Mouse (Mus musculus): Measurements from ENCODE around the gene 1700125H20Rik. TPM values are rescaled to one million over a fixed set of nuclear protein-coding genes. Genes with fewer than 3 reads are reported as not detected.

Gene 1700125H20Rik
- polyA plus RNA-seq, 1 experiment from 2014 or later: 0.65 TPM

GRCm38 (mm10) chr11:85190741-85191140 lies 20.5 kb downstream of the 1700125H20Rik start:
- Histone ChIP-seq H3K27me3 (no peaks in the 10 kb centered on the region), H3K4me2 (no peak overlapping the region), H3K4me1 (no peaks in the 10 kb centered on the region), H3K9me3 (no peaks in the 10 kb centered on the region), H3K9ac (no peak overlapping the region), H3K27ac (no peak overlapping the region), H3K4me3 (no peak overlapping the region), H3K36me3 (peaks cover 69% of the 10 kb centered on the region)
- ATAC-seq (ENCODE audit: insufficient number of reproducible peaks, insufficient read depth, low FRiP score, low TSS enrichment, low read depth): no peak
- 92% methylated on average over 12 of the region's 12 CpGs for WGBS

GRCm38 (mm10) chr11:85194206-85194605 lies 24.0 kb downstream of the 1700125H20Rik start:
- Histone ChIP-seq H3K4me3 (no peak overlapping the region), H3K27ac (no peak overlapping the region)
- 94% methylated on average over 11 of the region's 11 CpGs for WGBS

GRCm38 (mm10) chr11:85196046-85196445 lies 25.8 kb downstream of the 1700125H20Rik start:
- Histone ChIP-seq H3K36me3 (peaks cover 88% of the 10 kb centered on the region), H3K4me3 (no peak overlapping the region), H3K9me3 (no peaks in the 10 kb centered on the region), H3K9ac (no peak overlapping the region), H3K4me1 (no peaks in the 10 kb centered on the region), H3K27ac (no peak overlapping the region), H3K4me2 (no peak overlapping the region), H3K27me3 (no peaks in the 10 kb centered on the region)
- WGBS: 92% methylated on average over 9 of the region's 9 CpGs
- ATAC-seq (ENCODE audit: insufficient number of reproducible peaks, insufficient read depth, low FRiP score, low TSS enrichment, low read depth): no peak

More at GRCm38 (mm10) chr11:85194206-85194605, 24.0 kb downstream of the 1700125H20Rik start:
- no peak overlapping the region for H3K9ac ChIP-seq
- no peak overlapping the region for H3K4me2 ChIP-seq
- H3K9me3 ChIP-seq: no peaks in the 10 kb centered on the region
- H3K36me3 ChIP-seq: peaks cover 88% of the 10 kb centered on the region
- H3K27me3 ChIP-seq: no peaks in the 10 kb centered on the region
- no peak for ATAC-seq (ENCODE audit: insufficient number of reproducible peaks, insufficient read depth, low FRiP score, low TSS enrichment, low read depth)
- no peaks in the 10 kb centered on the region for H3K4me1 ChIP-seq

GRCm38 (mm10) chr11:85198906-85199305 lies 28.7 kb downstream of the 1700125H20Rik start:
- Histone ChIP-seq H3K27me3 (no peaks in the 10 kb centered on the region), H3K27ac (no peak overlapping the region), H3K9me3 (no peaks in the 10 kb centered on the region), H3K36me3 (peaks cover 91% of the 10 kb centered on the region), H3K4me3 (no peak overlapping the region), H3K4me1 (no peaks in the 10 kb centered on the region), H3K4me2 (no peak overlapping the region), H3K9ac (no peak overlapping the region)
- WGBS: 83% methylated on average over 2 of the region's 2 CpGs
- no peak for ATAC-seq (ENCODE audit: insufficient number of reproducible peaks, insufficient read depth, low FRiP score, low TSS enrichment, low read depth)

- no peak for ATAC-seq (ENCODE audit: insufficient number of reproducible peaks, insufficient read depth, low FRiP score, low TSS enrichment, low read depth)
- Histone ChIP-seq H3K4me2 (no peak overlapping the region), H3K9me3 (no peaks in the 10 kb centered on the region), H3K4me3 (no peak overlapping the region), H3K9ac (no peak overlapping the region), H3K27ac (no peak overlapping the region), H3K36me3 (peaks cover 83% of the 10 kb centered on the region), H3K27me3 (no peaks in the 10 kb centered on the region), H3K4me1 (no peaks in the 10 kb centered on the region)
Observed at GRCm38 (mm10) chr11:85206231-85206630, 36.0 kb downstream of the 1700125H20Rik start.

GRCm38 (mm10) chr11:85211151-85211550 lies 40.9 kb downstream of the 1700125H20Rik start:
- H3K27me3 ChIP-seq: no peaks in the 10 kb centered on the region
- no peaks in the 10 kb centered on the region for H3K9me3 ChIP-seq
- ATAC-seq (ENCODE audit: insufficient number of reproducible peaks, insufficient read depth, low FRiP score, low TSS enrichment, low read depth): no peak
- no peak overlapping the region for H3K27ac ChIP-seq
- H3K36me3 ChIP-seq: peaks cover 90% of the 10 kb centered on the region
- no peaks in the 10 kb centered on the region for H3K4me1 ChIP-seq
- H3K9ac ChIP-seq: no peak overlapping the region
- 94% methylated on average over 2 of the region's 2 CpGs for WGBS
- no peak overlapping the region for H3K4me2 ChIP-seq
- H3K4me3 ChIP-seq: no peak overlapping the region

- 94% methylated on average over 2 of the region's 2 CpGs for WGBS
- H3K27ac ChIP-seq: no peak overlapping the region
- H3K27me3 ChIP-seq: no peaks in the 10 kb centered on the region
- no peak overlapping the region for H3K4me2 ChIP-seq
- no peak for ATAC-seq (ENCODE audit: insufficient number of reproducible peaks, insufficient read depth, low FRiP score, low TSS enrichment, low read depth)
- H3K9me3 ChIP-seq: no peaks in the 10 kb centered on the region
- H3K4me1 ChIP-seq: 0 out of 2 replicates have a peak, but pooled peaks cover 5% of the 10 kb centered on the region
- no peak overlapping the region for H3K9ac ChIP-seq
- H3K36me3 ChIP-seq: peaks cover 71% of the 10 kb centered on the region
- H3K4me3 ChIP-seq: no peak overlapping the region
Observed at GRCm38 (mm10) chr11:85213215-85213614, 43.0 kb downstream of the 1700125H20Rik start.

GRCm38 (mm10) chr11:85214679-85215078 lies 44.5 kb downstream of the 1700125H20Rik start:
- Histone ChIP-seq H3K36me3 (peaks cover 60% of the 10 kb centered on the region), H3K27ac (no peak overlapping the region), H3K27me3 (no peaks in the 10 kb centered on the region), H3K9me3 (no peaks in the 10 kb centered on the region), H3K4me3 (no peak overlapping the region), H3K9ac (no peak overlapping the region), H3K4me2 (no peak overlapping the region), H3K4me1 (0 out of 2 replicates have a peak, but pooled peaks cover 5% of the 10 kb centered on the region)
- WGBS: 94% methylated on average over 3 of the region's 3 CpGs
- ATAC-seq (ENCODE audit: insufficient number of reproducible peaks, insufficient read depth, low FRiP score, low TSS enrichment, low read depth): no peak

GRCm38 (mm10) chr11:85219014-85219413 lies 48.8 kb downstream of the 1700125H20Rik start:
- Histone ChIP-seq H3K4me1 (0 out of 2 replicates have a peak, but pooled peaks cover 5% of the 10 kb centered on the region), H3K9me3 (no peaks in the 10 kb centered on the region), H3K4me3 (no peak overlapping the region), H3K4me2 (no peak overlapping the region), H3K36me3 (peaks cover 26% of the 10 kb centered on the region), H3K27me3 (no peaks in the 10 kb centered on the region), H3K9ac (no peak overlapping the region), H3K27ac (no peak overlapping the region)
- no peak for ATAC-seq (ENCODE audit: insufficient number of reproducible peaks, insufficient read depth, low FRiP score, low TSS enrichment, low read depth)
- WGBS: 90% methylated on average over 3 of the region's 3 CpGs

GRCm38 (mm10) chr11:85222561-85222960 lies 52.4 kb downstream of the 1700125H20Rik start:
- no peak overlapping the region for H3K4me2 ChIP-seq
- H3K27ac ChIP-seq: no peak overlapping the region
- H3K27me3 ChIP-seq: no peaks in the 10 kb centered on the region
- H3K9ac ChIP-seq: no peak overlapping the region
- no peaks in the 10 kb centered on the region for H3K4me1 ChIP-seq
- no peak overlapping the region for H3K4me3 ChIP-seq
- H3K9me3 ChIP-seq: no peaks in the 10 kb centered on the region
- H3K36me3 ChIP-seq: peaks cover 24% of the 10 kb centered on the region
- 97% methylated on average over 6 of the region's 6 CpGs for WGBS
- no peak for ATAC-seq (ENCODE audit: insufficient number of reproducible peaks, insufficient read depth, low FRiP score, low TSS enrichment, low read depth)

- Histone ChIP-seq H3K4me3 (no peak overlapping the region), H3K27me3 (no peaks in the 10 kb centered on the region), H3K4me1 (no peaks in the 10 kb centered on the region), H3K9ac (no peak overlapping the region), H3K27ac (no peak overlapping the region), H3K36me3 (peaks cover 24% of the 10 kb centered on the region), H3K4me2 (no peak overlapping the region), H3K9me3 (no peaks in the 10 kb centered on the region)
- ATAC-seq (ENCODE audit: insufficient number of reproducible peaks, insufficient read depth, low FRiP score, low TSS enrichment, low read depth): no peak
- 98% methylated on average over 3 of the region's 3 CpGs for WGBS
Observed at GRCm38 (mm10) chr11:85223248-85223647, 53.0 kb downstream of the 1700125H20Rik start.
